Comparison of ENCODE assay signal across 27 mouse cellular contexts in genomic region chr15:59169237-59169797, GRCm38 (mm10).
DNase-seq lines count a peak whose midpoint lies in the region; ATAC-seq and TF ChIP-seq lines count a peak whose summit lies in the region.
"Had no signal": no experiment of that assay in that cellular context is flagged by ENCODE, and none has a peak within 500 bp of the region (broad histone marks: within the 10 kb centered on the region; RNA-seq: fewer than 3 reads in every experiment).

No protein-coding gene starts in this region.

- no peaks in the 10 kb centered on the region for H3K27me3 ChIP-seq in heart, embryonic 10.5 days (ENCODE audit: insufficient read depth, poor library complexity, severe bottlenecking)
- no peaks in the 10 kb centered on the region for H3K27me3 ChIP-seq in heart, embryonic 12.5 days (replicated peaks)
- H3K27me3 ChIP-seq: embryonic facial prominence, embryonic 15.5 days; forebrain, embryonic 15.5 days; heart, embryonic 15.5 days; liver, embryonic 12.5 days; midbrain, embryonic 12.5 days; neural tube, embryonic 13.5 days had no signal

- no peak for TF ChIP-seq POLR2A in embryonic fibroblast, embryonic 13.5 days (IDR thresholded peaks at IDR 0.05; ENCODE audit: low read depth, low read length)

- no peaks in the 10 kb centered on the region for H3K9me3 ChIP-seq in heart, embryonic 10.5 days
- peaks cover 6% of the 10 kb centered on the region for H3K9me3 ChIP-seq in heart, embryonic 12.5 days (replicated peaks)
- H3K9me3 ChIP-seq: embryonic facial prominence, embryonic 15.5 days; forebrain, embryonic 15.5 days; heart, embryonic 15.5 days; liver, embryonic 12.5 days; midbrain, embryonic 12.5 days; neural tube, embryonic 13.5 days had no signal

- 0 out of 2 replicates have a peak overlapping the region, but pooled peaks have one; percentile 44 for H3K27ac ChIP-seq in heart, embryonic 10.5 days
- H3K27ac ChIP-seq in heart, embryonic 12.5 days (ENCODE audit: poor library complexity, severe bottlenecking) = no peak overlapping the region
- H3K27ac ChIP-seq in embryonic fibroblast, embryonic 13.5 days (ENCODE audit: insufficient read depth, low read length) = peak overlapping the region; percentile 9
- H3K27ac ChIP-seq: embryonic facial prominence, embryonic 10.5 days; embryonic facial prominence, embryonic 15.5 days; forebrain, embryonic 15.5 days; heart, embryonic 15.5 days; hindbrain, embryonic 14.5 days; liver, embryonic 12.5 days; midbrain, embryonic 12.5 days; neural tube, embryonic 13.5 days had no signal

- 89% methylated on average over 12 of the region's 12 CpGs for WGBS in heart, embryonic 10.5 days
- WGBS in heart, embryonic 12.5 days = 87% methylated on average over 12 of the region's 12 CpGs

- no peak for ATAC-seq in heart, embryonic 12.5 days (ENCODE audit: insufficient number of reproducible peaks, low FRiP score)
- ATAC-seq in erythroid progenitor cell, adult 5-6 weeks (replicated peaks; ENCODE audit: low FRiP score, poor library complexity, severe bottlenecking) = no peak
- ATAC-seq: forebrain, embryonic 15.5 days; intestine, postnatal 0 days; liver, embryonic 12.5 days; liver, postnatal 0 days had no signal

- H3K4me1 ChIP-seq in heart, embryonic 10.5 days = peaks cover 31% of the 10 kb centered on the region
- H3K4me1 ChIP-seq in heart, embryonic 12.5 days (replicated peaks) = peaks cover 30% of the 10 kb centered on the region
- H3K4me1 ChIP-seq in embryonic fibroblast, embryonic 13.5 days (ENCODE audit: control insufficient read depth, insufficient read depth, low read length) = no peaks in the 10 kb centered on the region

- intact Hi-C loops in left cerebral cortex, postnatal 14 days (cut with DNase I) = no loop called here

- H3K9ac ChIP-seq in heart, embryonic 12.5 days = no peak overlapping the region
- H3K9ac ChIP-seq: embryonic facial prominence, embryonic 15.5 days; forebrain, embryonic 15.5 days; heart, embryonic 15.5 days; hindbrain, embryonic 14.5 days; liver, embryonic 12.5 days; liver, postnatal 0 days; midbrain, embryonic 12.5 days; neural tube, embryonic 13.5 days had no signal

- H3K4me2 ChIP-seq in heart, embryonic 12.5 days = no peak overlapping the region
- H3K4me2 ChIP-seq: embryonic facial prominence, embryonic 15.5 days; forebrain, embryonic 15.5 days; heart, embryonic 15.5 days; hindbrain, embryonic 14.5 days; liver, embryonic 12.5 days; midbrain, embryonic 12.5 days; neural tube, embryonic 13.5 days had no signal

- no peak for DNase-seq in heart, embryonic 10.5 days (ENCODE audit: low spot score)
- peak; percentile 18 to 41 for DNase-seq in left cerebral cortex, postnatal 14 days (ENCODE audit: low spot score in 2 of 2)
- DNase-seq in left cerebral cortex, adult 18-20 months (ENCODE audit: low spot score in 2 of 2) = no peak
- peak; percentile 11 to 22 for DNase-seq in urinary bladder, adult 18-20 months (ENCODE audit: low spot score in 2 of 2)
- no peak for DNase-seq in urinary bladder, adult 2 months (ENCODE audit: low spot score)
- DNase-seq: adrenal gland, postnatal 25 days; cerebellum, adult 2 months; cerebellum, postnatal 14 days; kidney, postnatal 10 days; layer of hippocampus, adult 9-11 months; left cerebral cortex, postnatal 4 days; liver, postnatal 0 days; right cerebral cortex, postnatal 4 days; thymus, adult 2 months; thymus, postnatal 36 days had no signal

- no peak for TF ChIP-seq CTCF in embryonic fibroblast, embryonic 13.5 days (IDR thresholded peaks at IDR 0.05; ENCODE audit: borderline replicate concordance, insufficient read depth, low read length)

- 0 out of 2 replicates have a peak, but pooled peaks cover 2% of the 10 kb centered on the region for H3K36me3 ChIP-seq in heart, embryonic 10.5 days
- no peaks in the 10 kb centered on the region for H3K36me3 ChIP-seq in heart, embryonic 12.5 days
- H3K36me3 ChIP-seq: embryonic facial prominence, embryonic 10.5 days; embryonic facial prominence, embryonic 15.5 days; forebrain, embryonic 15.5 days; heart, embryonic 15.5 days; liver, embryonic 12.5 days; midbrain, embryonic 12.5 days; neural tube, embryonic 13.5 days had no signal

- H3K4me3 ChIP-seq in heart, embryonic 10.5 days = no peak overlapping the region
- no peak overlapping the region for H3K4me3 ChIP-seq in heart, embryonic 12.5 days
- H3K4me3 ChIP-seq in embryonic fibroblast, embryonic 13.5 days (ENCODE audit: insufficient read depth, low read length) = no peak overlapping the region
- H3K4me3 ChIP-seq: embryonic facial prominence, embryonic 10.5 days; embryonic facial prominence, embryonic 15.5 days; forebrain, embryonic 15.5 days; heart, embryonic 15.5 days; liver, embryonic 12.5 days; midbrain, embryonic 12.5 days; neural tube, embryonic 13.5 days had no signal

Comparison
In these comparisons a context has a peak if more than half of its experiments do, and no peak if none do; other contexts are left out.
1. DNase-seq: peak in left cerebral cortex, postnatal 14 days (2 of 2) and urinary bladder, adult 18-20 months (2 of 2); none in heart, embryonic 10.5 days (single experiment), left cerebral cortex, adult 18-20 months (0 of 2) and urinary bladder, adult 2 months (single experiment).